Mouse (Mus musculus): ENCODE results near the gene Rnf10.

The Rnf10 gene

GRCm38 (mm10) chr5:115234519-115234918, 38.2 kb downstream of the Rnf10 start:
- Histone ChIP-seq H3K27me3 (ENCODE audit: insufficient read depth, low read length) (peaks cover 11% of the 10 kb centered on the region), H3K4me3 (replicated peaks; ENCODE audit: low read length) (no peak overlapping the region), H3K9me3 (ENCODE audit: low read length) (no peaks in the 10 kb centered on the region), H3K36me3 (ENCODE audit: insufficient read depth, low read length) (peaks cover 8% of the 10 kb centered on the region), H3K4me1 (replicated peaks; ENCODE audit: low read depth, low read length) (peaks cover 68% of the 10 kb centered on the region)
- TF ChIP-seq NANOG (IDR thresholded peaks at IDR 0.05; ENCODE audit: borderline replicate concordance, low read length) (no peak), CTCF (conservative IDR thresholded peaks at IDR 0.05; ENCODE audit: low read length) (no peak), POU5F1 (IDR thresholded peaks at IDR 0.05; ENCODE audit: borderline replicate concordance, low read length) (no peak)

GRCm38 (mm10) chr5:115233031-115233780, 39.5 kb downstream of the Rnf10 start:
- Histone ChIP-seq H3K36me3 (ENCODE audit: insufficient read depth, low read length) (no peaks in the 10 kb centered on the region), H3K27me3 (ENCODE audit: insufficient read depth, low read length) (peaks cover 11% of the 10 kb centered on the region), H3K9me3 (ENCODE audit: low read length) (no peaks in the 10 kb centered on the region), H3K4me3 (replicated peaks; ENCODE audit: low read length) (no peak overlapping the region), H3K4me1 (replicated peaks; ENCODE audit: low read depth, low read length) (peaks cover 58% of the 10 kb centered on the region)
- TF ChIP-seq NANOG (IDR thresholded peaks at IDR 0.05; ENCODE audit: borderline replicate concordance, low read length) (no peak), POU5F1 (IDR thresholded peaks at IDR 0.05; ENCODE audit: borderline replicate concordance, low read length) (no peak), CTCF (conservative IDR thresholded peaks at IDR 0.05; ENCODE audit: low read length) (peak; percentile 38; the same call in 1 of the 2 replicates)

- Histone ChIP-seq H3K9me3 (ENCODE audit: low read length) (no peaks in the 10 kb centered on the region), H3K4me1 (replicated peaks; ENCODE audit: low read depth, low read length) (peaks cover 56% of the 10 kb centered on the region), H3K36me3 (ENCODE audit: insufficient read depth, low read length) (no peaks in the 10 kb centered on the region), H3K4me3 (replicated peaks; ENCODE audit: low read length) (no peak overlapping the region), H3K27me3 (ENCODE audit: insufficient read depth, low read length) (peaks cover 11% of the 10 kb centered on the region)
- no peak for TF ChIP-seq POU5F1 (IDR thresholded peaks at IDR 0.05; ENCODE audit: borderline replicate concordance, low read length)
- TF ChIP-seq NANOG (IDR thresholded peaks at IDR 0.05; ENCODE audit: borderline replicate concordance, low read length), result no peak
- TF ChIP-seq CTCF (conservative IDR thresholded peaks at IDR 0.05; ENCODE audit: low read length), result no peak
Measured at GRCm38 (mm10) chr5:115232516-115232915, 40.2 kb downstream of the Rnf10 start.

GRCm38 (mm10) chr5:115231552-115232120, 41.1 kb downstream of the Rnf10 start:
- Histone ChIP-seq H3K36me3 (ENCODE audit: insufficient read depth, low read length) (no peaks in the 10 kb centered on the region), H3K9me3 (ENCODE audit: low read length) (no peaks in the 10 kb centered on the region), H3K27me3 (ENCODE audit: insufficient read depth, low read length) (peaks cover 11% of the 10 kb centered on the region)

GRCm38 (mm10) chr5:115230830-115231551, 41.7 kb downstream of the Rnf10 start:
- TF ChIP-seq NANOG (IDR thresholded peaks at IDR 0.05; ENCODE audit: borderline replicate concordance, low read length) (no peak), POU5F1 (IDR thresholded peaks at IDR 0.05; ENCODE audit: borderline replicate concordance, low read length) (no peak), CTCF (conservative IDR thresholded peaks at IDR 0.05; ENCODE audit: low read length) (no peak)
- H3K9me3 ChIP-seq (ENCODE audit: low read length), result no peaks in the 10 kb centered on the region

More at GRCm38 (mm10) chr5:115231552-115232120, 41.1 kb downstream of the Rnf10 start:
- TF ChIP-seq NANOG (IDR thresholded peaks at IDR 0.05; ENCODE audit: borderline replicate concordance, low read length) (no peak), POU5F1 (IDR thresholded peaks at IDR 0.05; ENCODE audit: borderline replicate concordance, low read length) (no peak), CTCF (conservative IDR thresholded peaks at IDR 0.05; ENCODE audit: low read length) (no peak)
- H3K4me1 ChIP-seq (replicated peaks; ENCODE audit: low read depth, low read length), result peaks cover 54% of the 10 kb centered on the region
- peak overlapping the region; percentile 56 for H3K4me3 ChIP-seq (replicated peaks; ENCODE audit: low read length)

GRCm38 (mm10) chr5:115222485-115222884, 50.2 kb downstream of the Rnf10 start:
- H3K27me3 ChIP-seq (ENCODE audit: insufficient read depth, low read length), result 0 out of 2 replicates have a peak, but pooled peaks cover 12% of the 10 kb centered on the region
- peaks cover 21% of the 10 kb centered on the region for H3K4me1 ChIP-seq (replicated peaks; ENCODE audit: low read depth, low read length)
- TF ChIP-seq POU5F1 (IDR thresholded peaks at IDR 0.05; ENCODE audit: borderline replicate concordance, low read length), result no peak
- peak; percentile 90 for TF ChIP-seq CTCF (conservative IDR thresholded peaks at IDR 0.05; ENCODE audit: low read length)
- H3K4me3 ChIP-seq (replicated peaks; ENCODE audit: low read length), result no peak overlapping the region
- H3K9me3 ChIP-seq (ENCODE audit: low read length), result peaks cover 4% of the 10 kb centered on the region; the same call in 1 of the 2 replicates
- H3K36me3 ChIP-seq (ENCODE audit: insufficient read depth, low read length), result no peaks in the 10 kb centered on the region

More at GRCm38 (mm10) chr5:115230830-115231551, 41.7 kb downstream of the Rnf10 start:
- H3K4me1 ChIP-seq (replicated peaks; ENCODE audit: low read depth, low read length), result peaks cover 55% of the 10 kb centered on the region
- peaks cover 11% of the 10 kb centered on the region for H3K27me3 ChIP-seq (ENCODE audit: insufficient read depth, low read length)
- no peaks in the 10 kb centered on the region for H3K36me3 ChIP-seq (ENCODE audit: insufficient read depth, low read length)
- peak overlapping the region; percentile 56 for H3K4me3 ChIP-seq (replicated peaks; ENCODE audit: low read length)

- Histone ChIP-seq H3K27me3 (ENCODE audit: insufficient read depth, low read length) (peaks cover 16% of the 10 kb centered on the region; the same call in 1 of the 2 replicates), H3K9me3 (ENCODE audit: low read length) (peaks cover 4% of the 10 kb centered on the region; the same call in 1 of the 2 replicates), H3K4me3 (replicated peaks; ENCODE audit: low read length) (no peak overlapping the region), H3K36me3 (ENCODE audit: insufficient read depth, low read length) (no peaks in the 10 kb centered on the region), H3K4me1 (replicated peaks; ENCODE audit: low read depth, low read length) (peaks cover 20% of the 10 kb centered on the region)
- TF ChIP-seq NANOG (IDR thresholded peaks at IDR 0.05; ENCODE audit: borderline replicate concordance, low read length) (no peak), CTCF (conservative IDR thresholded peaks at IDR 0.05; ENCODE audit: low read length) (no peak), POU5F1 (IDR thresholded peaks at IDR 0.05; ENCODE audit: borderline replicate concordance, low read length) (no peak)
Measured at GRCm38 (mm10) chr5:115220931-115221640, 51.6 kb downstream of the Rnf10 start.
